Mouse (Mus musculus) midbrain, embryonic 12.5 days (tissue): ENCODE results near the gene Wnt5b. TPM values are rescaled to one million over a fixed set of nuclear protein-coding genes. Genes with fewer than 3 reads are reported as not detected.
A peak's percentile ranks its signal among the peaks of the same experiment; 100 is the strongest.

ENCODE experiments used
- ATAC-seq: fragments of 200-750 bp; cut with Nextera tagmentation; 2 replicates; pipeline ENCODE4 v1.8.0; 2017; ENCODE audit warnings: low read depth, moderate TSS enrichment, moderate library complexity; ENCODE audit not compliant: low FRiP score
- H3K27ac ChIP-seq: fragments of 300-500 bp; sonication (generic); replicated peaks from 2 replicates; pipeline ENCODE4 v1.5.1; 2016; ENCODE audit warnings: mild to moderate bottlenecking
- H3K27me3 ChIP-seq: fragments of 300-500 bp; sonication (generic); 2 replicates; pipeline ENCODE4 v1.6.1; 2016; ENCODE audit warnings: mild to moderate bottlenecking
- H3K36me3 ChIP-seq: fragments of 300-500 bp; sonication (generic); 2 replicates; pipeline ENCODE4 v1.6.1; 2016
- H3K4me1 ChIP-seq: fragments of 300-500 bp; sonication (generic); 2 replicates; pipeline ENCODE4 v1.6.1; 2016
- H3K4me2 ChIP-seq: fragments of 300-500 bp; sonication (generic); replicated peaks from 2 replicates; pipeline ENCODE4 v1.6.1; 2016; ENCODE audit warnings: mild to moderate bottlenecking, moderate library complexity
- H3K4me3 ChIP-seq: fragments of 300-500 bp; sonication (generic); 2 replicates; pipeline ENCODE4 v1.5.1; 2016; ENCODE audit warnings: mild to moderate bottlenecking
- H3K9ac ChIP-seq: fragments of 300-500 bp; sonication (generic); replicated peaks from 2 replicates; pipeline ENCODE4 v1.6.1; 2016; ENCODE audit warnings: mild to moderate bottlenecking, moderate library complexity
- H3K9me3 ChIP-seq: fragments of 300-500 bp; sonication (generic); 2 replicates; pipeline ENCODE4 v1.6.1; 2016; ENCODE audit warnings: mild to moderate bottlenecking
- WGBS: fragments of 180-500 bp; shearing (Covaris S2); methylation state at CpG from one replicate; pipeline ENCODE4 v1.1.7; 2016; 5-methylcytosine and 5-hydroxymethylcytosine counted together
- polyA plus RNA-seq: library from polyadenylated mRNA; unstranded; fragments of >200 nt; fragmentation: Nextera tagmentation; extraction: Ambion mirVana; gene quantifications from 2 replicates; pipeline ENCODE4 v1.2.1, GENCODE M21; 2016

Wnt5b gene
- polyA plus RNA-seq, 1 experiment from 2014 or later, result 10.6 TPM

DNA sequence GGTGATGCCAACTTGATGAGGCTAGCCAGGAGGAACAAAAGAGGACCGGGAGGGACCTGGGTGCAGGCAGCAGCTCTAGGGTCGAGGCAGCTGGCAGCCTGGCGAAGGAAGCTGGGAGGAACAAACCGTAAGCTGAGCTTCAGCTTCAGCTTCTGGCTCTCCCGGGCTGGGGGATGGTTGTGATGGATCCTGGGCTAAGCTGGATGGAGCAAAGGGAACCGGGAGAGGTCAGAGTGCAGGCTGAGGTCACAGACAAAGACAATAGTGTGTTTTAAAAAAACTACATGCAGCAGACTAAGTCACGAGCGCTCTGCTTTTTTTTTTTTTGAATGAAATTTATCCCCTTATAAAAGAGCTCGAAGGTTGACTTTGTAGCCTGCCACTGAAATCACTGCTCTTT lies 23.4 kb downstream of the Wnt5b start:
- no peak overlapping the region for H3K4me3 ChIP-seq
- 18% methylated on average over 9 of the region's 9 CpGs for whole genome bisulfite sequencing
- H3K4me2 ChIP-seq, result no peak overlapping the region
- no peak overlapping the region for H3K27ac ChIP-seq
- H3K27me3 ChIP-seq, result no peaks in the 10 kb centered on the region
- no peak overlapping the region for H3K9ac ChIP-seq
- ATAC-seq, result no peak
- H3K36me3 ChIP-seq, result no peaks in the 10 kb centered on the region
- H3K9me3 ChIP-seq, result no peaks in the 10 kb centered on the region
- peaks cover 19% of the 10 kb centered on the region for H3K4me1 ChIP-seq

- H3K4me3 ChIP-seq, result no peak overlapping the region
- H3K27me3 ChIP-seq, result no peaks in the 10 kb centered on the region
- H3K9me3 ChIP-seq, result no peaks in the 10 kb centered on the region
- WGBS, result 87% methylated on average over 7 of the region's 7 CpGs
- no peak for ATAC-seq
- H3K9ac ChIP-seq, result no peak overlapping the region
- no peak overlapping the region for H3K4me2 ChIP-seq
- H3K36me3 ChIP-seq, result no peaks in the 10 kb centered on the region
- H3K27ac ChIP-seq, result no peak overlapping the region
- no peaks in the 10 kb centered on the region; the same call in 1 of the 2 replicates for H3K4me1 ChIP-seq
Observed at GRCm38 (mm10) chr6:119514085-119514484, 30.1 kb downstream of the Wnt5b start.

DNA sequence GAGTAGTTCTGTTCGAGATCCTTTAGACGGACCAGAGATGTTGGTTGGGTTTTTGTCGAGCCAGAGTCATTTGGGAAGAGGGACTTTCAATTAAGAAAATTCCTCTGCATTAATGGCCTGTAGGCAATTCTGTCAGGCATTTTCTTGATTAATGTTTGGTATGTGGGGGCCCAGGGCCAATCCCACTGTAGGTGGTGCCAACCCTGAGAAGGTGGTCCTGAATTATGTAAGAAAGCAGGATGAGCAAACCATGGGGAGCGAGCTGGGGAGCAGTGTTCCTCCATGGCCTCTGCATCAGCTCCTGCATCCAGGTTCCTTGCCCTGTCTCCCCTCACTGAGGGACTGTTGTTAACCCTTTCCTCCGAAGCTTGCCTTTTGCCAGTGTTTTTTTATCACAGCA lies 30.7 kb downstream of the Wnt5b start:
- no peak overlapping the region for H3K4me2 ChIP-seq
- 86% methylated on average over 5 of the region's 5 CpGs for WGBS
- no peaks in the 10 kb centered on the region for H3K27me3 ChIP-seq
- H3K36me3 ChIP-seq, result no peaks in the 10 kb centered on the region
- no peak for ATAC-seq
- no peak overlapping the region for H3K27ac ChIP-seq
- no peaks in the 10 kb centered on the region for H3K9me3 ChIP-seq
- no peaks in the 10 kb centered on the region; the same call in 1 of the 2 replicates for H3K4me1 ChIP-seq
- no peak overlapping the region for H3K9ac ChIP-seq
- H3K4me3 ChIP-seq, result no peak overlapping the region

DNA sequence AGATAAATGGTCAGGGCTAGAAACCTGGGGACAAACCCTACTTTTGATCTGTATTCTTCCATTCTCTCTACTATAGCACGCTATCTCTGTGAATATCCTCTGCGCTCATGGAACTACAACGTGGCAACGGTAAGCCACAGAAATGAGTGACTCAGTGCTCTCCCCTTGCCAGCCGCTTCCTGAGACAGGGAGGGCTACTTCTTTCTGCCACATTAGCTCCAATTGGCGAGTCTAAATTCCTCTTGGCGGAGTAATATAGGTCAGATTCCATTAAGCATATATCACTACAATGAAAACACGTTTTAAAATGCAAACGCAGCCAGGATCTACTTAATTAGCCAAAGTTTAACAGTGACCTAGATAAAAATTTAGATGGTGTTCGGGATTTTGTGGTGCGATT lies 31.4 kb downstream of the Wnt5b start:
- Histone ChIP-seq H3K4me2 (no peak overlapping the region), H3K9me3 (no peaks in the 10 kb centered on the region), H3K9ac (no peak overlapping the region), H3K4me1 (no peaks in the 10 kb centered on the region; the same call in 1 of the 2 replicates), H3K36me3 (no peaks in the 10 kb centered on the region), H3K27ac (no peak overlapping the region), H3K27me3 (no peaks in the 10 kb centered on the region), H3K4me3 (no peak overlapping the region)
- 91% methylated on average over 11 of the region's 11 CpGs for WGBS
- no peak for ATAC-seq

GRCm38 (mm10) chr6:119509437-119510037 lies 34.6 kb downstream of the Wnt5b start:
- Histone ChIP-seq H3K27me3 (no peaks in the 10 kb centered on the region), H3K4me3 (no peak overlapping the region), H3K27ac (no peak overlapping the region), H3K9ac (no peak overlapping the region), H3K36me3 (no peaks in the 10 kb centered on the region), H3K9me3 (no peaks in the 10 kb centered on the region), H3K4me1 (no peaks in the 10 kb centered on the region; the same call in 1 of the 2 replicates), H3K4me2 (no peak overlapping the region)
- no peak for ATAC-seq
- 91% methylated on average over 13 of the region's 13 CpGs for WGBS

DNA sequence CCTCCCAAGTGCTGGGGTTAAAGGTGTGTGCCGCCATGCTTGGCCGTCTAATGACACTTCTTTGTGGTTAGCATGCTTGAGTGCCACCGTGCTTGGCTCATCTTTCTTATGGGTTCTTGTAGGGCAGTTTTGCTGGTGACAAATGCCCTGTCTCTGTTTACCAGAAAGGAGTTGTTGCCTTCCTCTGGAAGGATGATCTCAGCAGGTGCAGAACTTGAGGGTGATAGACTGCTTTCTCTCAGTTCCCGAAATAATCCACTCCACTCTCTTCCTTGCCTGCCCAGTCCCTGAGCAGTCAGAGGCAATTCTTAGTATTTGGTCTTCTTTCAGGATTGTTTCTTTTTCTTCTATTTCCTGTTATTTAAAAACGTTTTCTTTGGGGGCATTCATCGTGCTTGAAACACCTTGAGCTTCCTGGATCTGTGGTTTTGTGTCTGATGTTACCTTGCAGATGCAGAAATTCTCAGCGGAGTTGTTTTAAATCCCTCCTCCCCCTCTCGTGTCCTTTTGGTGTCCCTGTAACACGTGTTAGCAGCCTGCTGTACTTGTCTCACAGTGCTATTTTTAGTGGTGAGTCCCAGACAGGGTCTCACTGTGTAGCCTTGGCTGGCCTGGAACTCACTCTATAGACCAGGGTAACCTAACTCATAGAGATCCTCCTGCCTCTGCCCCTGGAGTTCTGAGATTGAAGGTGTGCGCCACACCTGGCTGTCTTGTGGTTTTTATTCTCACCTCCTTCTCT lies 35.3 kb downstream of the Wnt5b start:
- Histone ChIP-seq H3K27ac (no peak overlapping the region), H3K9me3 (no peaks in the 10 kb centered on the region), H3K36me3 (no peaks in the 10 kb centered on the region), H3K4me1 (no peaks in the 10 kb centered on the region), H3K4me3 (no peak overlapping the region), H3K4me2 (no peak overlapping the region), H3K9ac (no peak overlapping the region), H3K27me3 (no peaks in the 10 kb centered on the region)
- no peak for ATAC-seq
- 87% methylated on average over 10 of the region's 10 CpGs for WGBS

DNA sequence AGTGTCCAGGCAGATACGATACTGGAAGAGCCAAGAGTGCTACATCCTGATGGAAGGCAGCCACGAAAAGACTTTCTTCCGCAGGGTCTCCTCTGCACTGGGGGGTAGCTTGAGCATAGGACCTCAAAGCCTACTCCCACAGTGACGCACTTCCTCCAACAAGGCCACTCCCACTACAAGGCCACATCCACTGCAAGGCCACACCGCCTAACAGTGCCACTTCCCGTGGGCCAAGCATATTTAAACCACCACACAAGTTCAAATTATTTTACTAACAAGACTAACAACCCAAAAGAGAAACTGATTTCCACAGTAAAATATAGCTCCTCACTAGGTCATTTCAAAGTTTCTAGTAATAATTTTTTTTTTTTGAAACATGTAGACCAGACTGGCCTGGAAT lies 35.9 kb downstream of the Wnt5b start:
- Histone ChIP-seq H3K27ac (no peak overlapping the region), H3K4me3 (no peak overlapping the region), H3K27me3 (no peaks in the 10 kb centered on the region), H3K9ac (no peak overlapping the region), H3K9me3 (no peaks in the 10 kb centered on the region), H3K36me3 (no peaks in the 10 kb centered on the region), H3K4me1 (no peaks in the 10 kb centered on the region), H3K4me2 (no peak overlapping the region)
- 95% methylated on average over 6 of the region's 6 CpGs for WGBS
- ATAC-seq, result no peak

GRCm38 (mm10) chr6:119505525-119506225 lies 38.5 kb downstream of the Wnt5b start:
- Histone ChIP-seq H3K4me3 (no peak overlapping the region), H3K27me3 (no peaks in the 10 kb centered on the region), H3K4me1 (no peaks in the 10 kb centered on the region), H3K4me2 (no peak overlapping the region), H3K9ac (no peak overlapping the region), H3K9me3 (no peaks in the 10 kb centered on the region), H3K36me3 (no peaks in the 10 kb centered on the region), H3K27ac (no peak overlapping the region)
- no peak for ATAC-seq
- 64% methylated on average over 9 of the region's 9 CpGs for WGBS

DNA sequence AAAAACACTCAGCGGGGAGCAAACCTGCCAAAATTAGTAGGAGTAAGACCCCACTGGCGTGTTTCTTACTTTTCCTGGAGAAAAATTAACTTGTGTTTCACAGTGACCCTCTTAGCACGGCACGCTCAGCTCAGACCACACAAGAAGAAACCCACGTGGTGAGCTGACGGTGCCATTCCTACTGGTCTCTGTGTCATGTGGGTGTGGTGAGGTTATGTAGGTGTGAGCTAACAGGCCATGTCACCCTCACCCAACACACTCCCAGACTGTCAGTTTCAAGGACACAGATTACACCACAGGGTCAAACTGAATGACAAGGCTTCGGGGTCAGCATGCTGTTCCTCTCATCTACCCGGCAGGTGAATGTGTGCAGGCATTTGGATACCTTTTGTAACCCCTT lies 39.4 kb downstream of the Wnt5b start:
- Histone ChIP-seq H3K36me3 (no peaks in the 10 kb centered on the region), H3K27me3 (no peaks in the 10 kb centered on the region), H3K4me2 (no peak overlapping the region), H3K27ac (no peak overlapping the region), H3K4me1 (peaks cover 2% of the 10 kb centered on the region; the same call in 1 of the 2 replicates), H3K9me3 (no peaks in the 10 kb centered on the region), H3K4me3 (no peak overlapping the region), H3K9ac (no peak overlapping the region)
- no peak for ATAC-seq
- 88% methylated on average over 8 of the region's 8 CpGs for WGBS

DNA sequence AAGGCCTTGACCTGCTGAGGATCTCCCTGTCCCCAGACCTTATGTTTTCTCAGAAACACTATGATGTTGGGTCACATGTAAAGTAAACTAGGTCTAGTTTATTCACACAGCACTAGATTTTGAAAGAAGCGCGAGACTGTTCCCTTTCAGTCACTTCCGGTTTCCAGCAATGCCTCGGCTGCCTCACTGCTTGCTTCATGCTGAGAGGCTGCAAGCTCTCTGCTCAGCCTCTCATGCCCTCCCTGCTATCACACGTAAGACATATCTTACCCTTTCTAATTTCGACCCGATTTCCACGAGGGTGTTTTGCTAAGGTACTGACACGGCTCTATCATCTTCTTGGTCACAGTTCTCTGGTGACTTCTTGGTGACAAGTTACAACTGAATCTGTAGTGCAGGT lies 42.1 kb downstream of the Wnt5b start:
- no peak for ATAC-seq
- WGBS, result 49% methylated on average over 9 of the region's 9 CpGs

GRCm38 (mm10) chr6:119500086-119500485 lies 44.1 kb downstream of the Wnt5b start:
- 68% methylated on average over 5 of the region's 5 CpGs for WGBS
- Histone ChIP-seq H3K4me1 (peaks cover 8% of the 10 kb centered on the region), H3K4me2 (no peak overlapping the region), H3K9ac (no peak overlapping the region), H3K4me3 (no peak overlapping the region), H3K36me3 (no peaks in the 10 kb centered on the region), H3K27me3 (peaks cover 7% of the 10 kb centered on the region), H3K9me3 (no peaks in the 10 kb centered on the region), H3K27ac (no peak overlapping the region)
- ATAC-seq, result no peak

More for the DNA sequence above, 42.1 kb downstream of the Wnt5b start:
- Histone ChIP-seq H3K4me2 (no peak overlapping the region), H3K36me3 (no peaks in the 10 kb centered on the region), H3K9me3 (no peaks in the 10 kb centered on the region), H3K27ac (no peak overlapping the region), H3K4me1 (peaks cover 8% of the 10 kb centered on the region), H3K27me3 (peaks cover 7% of the 10 kb centered on the region), H3K9ac (no peak overlapping the region), H3K4me3 (no peak overlapping the region)

DNA sequence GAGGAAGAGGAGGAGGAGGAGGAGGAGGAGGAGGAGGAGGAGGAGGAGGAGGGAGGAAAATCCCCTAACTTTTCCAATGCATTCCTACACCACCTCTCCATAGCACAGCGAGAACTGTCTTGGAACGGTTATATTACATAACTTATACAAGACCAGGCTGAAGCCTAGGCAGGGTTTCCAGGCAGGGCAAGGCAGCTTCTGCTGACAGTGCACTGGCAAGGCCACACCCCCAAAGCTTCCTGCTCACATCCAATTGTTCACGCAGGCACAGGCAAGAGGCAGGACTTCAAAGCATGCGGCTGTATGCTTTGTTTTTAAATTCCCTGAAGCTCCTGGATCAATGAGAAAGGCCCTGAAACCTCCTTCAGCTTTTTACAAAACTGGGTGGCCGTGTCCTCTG lies 44.9 kb downstream of the Wnt5b start:
- H3K4me1 ChIP-seq, result peaks cover 8% of the 10 kb centered on the region
- no peaks in the 10 kb centered on the region for H3K36me3 ChIP-seq
- ATAC-seq, result no peak
- H3K9ac ChIP-seq, result no peak overlapping the region
- 17% methylated on average over 5 of the region's 5 CpGs for WGBS
- H3K27me3 ChIP-seq, result peaks cover 7% of the 10 kb centered on the region
- H3K9me3 ChIP-seq, result no peaks in the 10 kb centered on the region
- H3K27ac ChIP-seq, result no peak overlapping the region
- no peak overlapping the region for H3K4me3 ChIP-seq
- 0 out of 2 replicates have a peak overlapping the region, but pooled peaks have one; percentile 5 for H3K4me2 ChIP-seq
